Mouse (Mus musculus): ENCODE data around the gene Exd1.

DNA sequence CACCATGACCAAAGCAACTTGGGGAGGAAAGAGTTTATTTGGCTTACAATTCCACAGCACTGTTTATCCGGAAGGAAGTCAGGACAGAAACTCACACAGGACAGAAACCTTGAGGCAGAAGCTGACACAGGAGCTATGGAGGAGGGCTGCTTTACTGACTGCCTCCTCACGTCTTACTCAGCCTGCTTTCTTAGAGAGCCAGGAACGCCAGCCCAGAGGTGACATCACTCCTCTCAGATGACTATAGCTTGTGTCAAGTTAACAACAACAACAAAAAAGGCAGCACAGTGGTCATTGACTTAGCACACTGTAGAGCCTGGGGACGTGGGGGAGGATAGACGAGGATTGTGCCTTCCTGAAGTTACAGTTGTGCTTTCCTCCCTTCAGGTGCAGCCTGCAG lies 55.5 kb downstream of the Exd1 start:
- no peak for TF ChIP-seq EP300 (IDR thresholded peaks at IDR 0.05; ENCODE audit: insufficient read depth, low read depth, low read length)
- TF ChIP-seq CTCF (IDR thresholded peaks at IDR 0.05; ENCODE audit: low read depth, low read length), result no peak
- no peak for TF ChIP-seq POLR2A (IDR thresholded peaks at IDR 0.05; ENCODE audit: insufficient read depth, low read length)
